Mouse (Mus musculus) midbrain, embryonic 14.5 days (tissue): ENCODE results near the gene Zfp219. TPM values are rescaled to one million over a fixed set of nuclear protein-coding genes. Genes with fewer than 3 reads are reported as not detected.
A peak's percentile ranks its signal among the peaks of the same experiment; 100 is the strongest.
"Not testable (repeated sequence)": the region's sequence is repeated elsewhere in the genome, so short reads cannot be mapped to it uniquely, and the experiment has no call there.

Experiments
- ATAC-seq: fragments of 200-750 bp; cut with Nextera tagmentation; 2 replicates; pipeline ENCODE4 v1.8.0; 2017; ENCODE audit warnings: moderate number of reproducible peaks, moderate library complexity; ENCODE audit not compliant: low FRiP score, low TSS enrichment
- DNase-seq: peaks from one replicate; pipeline ENCODE4 v3.0.0-alpha.2; 2015
- H3K27ac ChIP-seq: fragments of 300-500 bp; sonication (generic); replicated peaks from 2 replicates; pipeline ENCODE4 v1.5.1; 2014; ENCODE audit warnings: mild to moderate bottlenecking, low read depth, low read length, moderate library complexity
- H3K27me3 ChIP-seq: fragments of 300-500 bp; sonication (generic); 2 replicates; pipeline ENCODE4 v1.6.1; 2014; ENCODE audit warnings: low read length, control low read depth, mixed read lengths; ENCODE audit not compliant: control insufficient read depth, insufficient read depth
- H3K36me3 ChIP-seq: fragments of 300-500 bp; sonication (generic); 2 replicates; pipeline ENCODE4 v1.6.1; 2014; ENCODE audit warnings: low read length, control low read depth; ENCODE audit not compliant: control insufficient read depth, insufficient read depth
- H3K4me1 ChIP-seq: fragments of 300-500 bp; sonication (generic); 2 replicates; pipeline ENCODE4 v1.6.1; 2014; ENCODE audit warnings: mild to moderate bottlenecking, antibody characterized with exemption, low read length, control low read depth; ENCODE audit not compliant: control insufficient read depth, insufficient read depth
- H3K4me2 ChIP-seq: fragments of 300-500 bp; sonication (generic); 2 replicates; pipeline ENCODE4 v1.6.1; 2014; ENCODE audit warnings: mild to moderate bottlenecking, low read length, moderate library complexity
- H3K4me3 ChIP-seq: fragments of 300-500 bp; sonication (generic); replicated peaks from 2 replicates; pipeline ENCODE4 v1.5.1; 2014; ENCODE audit warnings: low read depth, low read length
- H3K9ac ChIP-seq: fragments of 300-500 bp; sonication (generic); replicated peaks from 2 replicates; pipeline ENCODE4 v1.6.1; 2014; ENCODE audit warnings: mild to moderate bottlenecking, low read length, moderate library complexity
- H3K9me3 ChIP-seq: fragments of 300-500 bp; sonication (generic); 2 replicates; pipeline ENCODE4 v1.6.1; 2016; ENCODE audit warnings: low read length, control low read depth, mixed read lengths; ENCODE audit not compliant: control insufficient read depth
- WGBS: fragments of 180-500 bp; shearing (Covaris S2); extraction: QIAGEN DNeasy Blood & Tissue Kit; methylation state at CpG from one replicate; pipeline ENCODE4 v1.1.7; 2014; 5-methylcytosine and 5-hydroxymethylcytosine counted together
- polyA plus RNA-seq: library from polyadenylated mRNA; unstranded; fragments of >200 nt; fragmentation: Nextera tagmentation; extraction: Ambion mirVana; gene quantifications from 2 replicates; pipeline ENCODE4 v1.2.1, GENCODE M21; 2014

Zfp219 gene
- polyA plus RNA-seq, 1 experiment from 2014 or later = 46.9 TPM

- no peak for ATAC-seq
- no peaks in the 10 kb centered on the region for H3K27me3 ChIP-seq
- no peak overlapping the region for H3K4me2 ChIP-seq
- H3K4me1 ChIP-seq = no peaks in the 10 kb centered on the region; the same call in 1 of the 2 replicates
- WGBS = 71% methylated on average over 6 of the region's 6 CpGs
- no peaks in the 10 kb centered on the region for H3K9me3 ChIP-seq
- DNase-seq = no peak
- no peaks in the 10 kb centered on the region for H3K36me3 ChIP-seq
- no peak overlapping the region for H3K9ac ChIP-seq
- H3K4me3 ChIP-seq = no peak overlapping the region
- no peak overlapping the region for H3K27ac ChIP-seq
Measured at GRCm38 (mm10) chr14:52043446-52043845, 22.9 kb upstream of the Zfp219 start.

- not testable (repeated sequence) for H3K9ac ChIP-seq, H3K27ac ChIP-seq, DNase-seq, H3K27me3 ChIP-seq, H3K9me3 ChIP-seq, H3K4me3 ChIP-seq, H3K4me2 ChIP-seq, H3K36me3 ChIP-seq, H3K4me1 ChIP-seq, ATAC-seq
- 61% methylated on average over 3 of the region's 3 CpGs for WGBS
Measured at GRCm38 (mm10) chr14:52042359-52042758, 21.8 kb upstream of the Zfp219 start, which contains the start of gene Olfr221. Olfr221 (minus strand) TSS chr14:52042459.

DNA sequence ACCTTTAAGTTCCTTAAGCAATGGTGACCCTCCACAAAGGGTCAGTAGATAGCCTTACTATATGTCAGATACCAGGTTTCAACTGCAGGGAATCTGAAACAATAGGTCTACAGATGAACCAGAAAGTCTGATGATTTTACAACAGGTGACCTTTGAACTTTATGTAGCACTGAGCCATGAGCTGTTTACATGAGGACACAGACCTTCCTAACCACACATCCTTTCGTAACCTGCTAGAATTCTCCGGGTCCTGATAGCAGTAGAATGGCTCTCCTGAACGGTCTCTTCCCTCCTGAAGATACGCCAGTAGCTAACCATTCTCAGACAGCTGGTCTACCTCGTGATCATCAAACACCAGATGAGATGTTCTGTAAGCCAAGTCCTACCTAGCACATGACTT is 18.8 kb upstream of the Zfp219 start:
- Histone ChIP-seq H3K4me2 (no peak overlapping the region), H3K4me3 (no peak overlapping the region), H3K4me1 (no peaks in the 10 kb centered on the region), H3K9ac (no peak overlapping the region), H3K27me3 (no peaks in the 10 kb centered on the region), H3K9me3 (no peaks in the 10 kb centered on the region), H3K27ac (no peak overlapping the region), H3K36me3 (no peaks in the 10 kb centered on the region)
- ATAC-seq (no peak), DNase-seq (no peak)
- WGBS = 92% methylated on average over 5 of the region's 5 CpGs

GRCm38 (mm10) chr14:52035926-52036325 is 15.4 kb upstream of the Zfp219 start:
- no peaks in the 10 kb centered on the region for H3K9me3 ChIP-seq
- H3K36me3 ChIP-seq = no peaks in the 10 kb centered on the region
- H3K4me3 ChIP-seq = no peak overlapping the region
- no peak overlapping the region for H3K27ac ChIP-seq
- DNase-seq = no peak
- H3K4me1 ChIP-seq = no peaks in the 10 kb centered on the region
- H3K4me2 ChIP-seq = no peak overlapping the region
- WGBS = 90% methylated on average over 6 of the region's 6 CpGs
- no peaks in the 10 kb centered on the region for H3K27me3 ChIP-seq
- H3K9ac ChIP-seq = no peak overlapping the region
- no peak for ATAC-seq

- Histone ChIP-seq H3K9me3 (no peaks in the 10 kb centered on the region), H3K9ac (no peak overlapping the region), H3K27me3 (no peaks in the 10 kb centered on the region), H3K4me1 (peaks cover 3% of the 10 kb centered on the region; the same call in 1 of the 2 replicates), H3K27ac (no peak overlapping the region), H3K36me3 (no peaks in the 10 kb centered on the region), H3K4me3 (no peak overlapping the region), H3K4me2 (no peak overlapping the region)
- ATAC-seq (no peak), DNase-seq (no peak)
- 94% methylated on average over 4 of the region's 4 CpGs for WGBS
Measured at GRCm38 (mm10) chr14:52026342-52026741, 5.8 kb upstream of the Zfp219 start.

DNA sequence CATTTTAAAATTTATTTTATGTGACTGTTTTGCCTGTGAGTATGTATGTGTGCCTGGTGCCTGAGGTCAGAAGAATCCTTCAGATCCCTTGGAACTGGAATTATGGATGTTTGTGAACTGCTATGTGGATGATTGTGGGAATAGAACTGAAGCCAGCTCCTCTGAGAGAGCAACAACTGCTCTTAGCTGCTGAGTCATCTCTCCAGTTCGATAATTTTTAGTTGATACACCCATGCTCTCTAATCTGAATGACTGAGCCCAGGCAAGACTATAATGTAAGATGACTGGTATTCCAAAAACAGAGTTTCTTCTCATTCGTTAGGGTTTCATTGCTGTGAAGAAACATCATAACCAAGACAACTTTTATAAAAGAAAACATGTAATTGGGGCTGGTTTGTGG is 3.6 kb upstream of the Zfp219 start:
- Histone ChIP-seq H3K4me3 (no peak overlapping the region), H3K9ac (no peak overlapping the region), H3K27ac (no peak overlapping the region), H3K4me2 (no peak overlapping the region), H3K4me1 (peaks cover 8% of the 10 kb centered on the region), H3K27me3 (no peaks in the 10 kb centered on the region), H3K9me3 (no peaks in the 10 kb centered on the region), H3K36me3 (no peaks in the 10 kb centered on the region)
- ATAC-seq (no peak), DNase-seq (no peak)
- WGBS = 95% methylated on average over 2 of the region's 2 CpGs

- DNase-seq (peak; percentile 92), ATAC-seq (0 out of 2 replicates have a peak, but pooled peaks have one; percentile 10)
- Histone ChIP-seq H3K9me3 (no peaks in the 10 kb centered on the region), H3K27ac (peak overlapping the region; percentile 74), H3K4me3 (peak overlapping the region; percentile 14; the same call in 1 of the 2 replicates), H3K4me2 (peak overlapping the region; percentile 46), H3K9ac (peak overlapping the region; percentile 37), H3K27me3 (no peaks in the 10 kb centered on the region), H3K36me3 (no peaks in the 10 kb centered on the region), H3K4me1 (peaks cover 16% of the 10 kb centered on the region)
- WGBS = 2% methylated on average over 23 of the region's 23 CpGs
Measured at GRCm38 (mm10) chr14:52022709-52023459, 2.4 kb upstream of the Zfp219 start.

GRCm38 (mm10) chr14:52022244-52022708 is 1.7 kb upstream of the Zfp219 start:
- Histone ChIP-seq H3K4me3 (no peak overlapping the region), H3K9ac (no peak overlapping the region), H3K4me2 (peak overlapping the region; percentile 46), H3K4me1 (peaks cover 16% of the 10 kb centered on the region), H3K27ac (no peak overlapping the region), H3K27me3 (no peaks in the 10 kb centered on the region), H3K36me3 (no peaks in the 10 kb centered on the region), H3K9me3 (no peaks in the 10 kb centered on the region)
- 64% methylated on average over 3 of the region's 3 CpGs for WGBS
- DNase-seq (no peak), ATAC-seq (no peak)
